Mouse (Mus musculus) frontal cortex, postnatal 36 days (tissue): ENCODE measurements at regions not wholly inside any gene's neighbourhood (a gene's known extent, or its start where the extent isn't known, plus 50 kb on each side); places are given as distances from the start of the nearest gene placed in this dataset.
"Not testable (repeated sequence)": the region's sequence is repeated elsewhere in the genome, so short reads cannot be mapped to it uniquely, and the experiment has no call there.

ENCODE experiments used
- DNase-seq, 2 experiments: peaks; one replicate each; pipeline ENCODE4 v3.0.0; 2022; ENCODE audit warnings: low spot score in 2 of 2

DNA sequence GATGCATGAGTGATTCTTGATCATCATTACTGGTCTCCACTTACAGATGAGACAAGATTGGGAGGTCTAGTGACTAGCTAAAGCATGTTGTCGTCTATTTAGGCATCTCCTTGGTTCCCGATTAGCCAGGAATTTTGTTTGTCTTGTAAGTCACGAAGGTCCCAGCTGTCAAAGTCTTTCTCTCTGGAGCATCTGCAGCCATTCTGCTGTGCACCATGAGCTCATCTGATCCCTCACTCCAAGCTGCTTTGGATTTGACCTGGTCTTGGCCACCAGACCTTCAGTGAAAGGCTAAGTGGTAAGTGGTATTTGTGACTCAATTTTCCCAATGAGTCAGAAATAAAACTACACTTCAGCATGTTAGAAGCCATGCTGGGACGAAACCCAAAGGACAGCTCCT lies 53.3 kb upstream of the Creb5 start:
- no peak for DNase-seq

DNA sequence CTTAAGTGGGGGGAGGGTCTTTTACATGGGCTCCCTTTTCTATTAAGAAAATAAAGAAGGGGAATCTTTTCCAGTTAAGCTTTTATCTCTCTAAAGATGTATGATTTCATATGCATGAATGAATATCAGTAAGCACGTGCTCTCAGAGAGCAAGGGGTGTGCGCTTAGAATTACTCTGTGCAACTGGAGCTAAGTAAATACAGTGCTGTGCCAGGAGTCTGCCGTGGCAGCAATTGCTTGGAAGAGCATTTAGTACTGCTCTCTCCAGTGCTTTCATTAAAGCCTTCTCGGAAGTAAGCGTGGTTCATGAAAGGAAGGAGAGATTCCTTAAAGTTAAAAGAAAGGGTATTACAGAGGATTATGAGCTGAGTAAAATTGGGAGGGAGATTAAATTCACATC lies 54.5 kb upstream of the Creb5 start:
- no peak for DNase-seq

DNA sequence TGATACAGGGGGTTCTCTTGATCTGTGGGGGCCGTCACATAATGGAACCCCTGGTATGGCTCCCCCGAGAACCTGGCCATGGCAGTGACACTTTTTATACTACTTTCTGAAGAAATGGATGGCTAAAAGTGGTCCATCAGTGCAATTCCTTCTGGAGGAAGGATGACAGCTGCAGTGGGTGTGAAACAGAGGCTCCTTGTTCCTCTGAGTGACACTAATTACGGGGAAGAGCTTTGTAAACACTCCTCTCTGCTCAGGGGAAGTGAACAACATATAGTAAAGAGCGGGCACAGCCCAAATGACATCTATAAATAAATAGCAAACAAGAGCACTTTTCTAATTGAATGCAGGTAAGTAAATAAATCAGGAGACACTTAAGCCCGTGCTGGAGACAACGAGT lies 57.7 kb upstream of the Creb5 start:
- DNase-seq, result no peak

DNA sequence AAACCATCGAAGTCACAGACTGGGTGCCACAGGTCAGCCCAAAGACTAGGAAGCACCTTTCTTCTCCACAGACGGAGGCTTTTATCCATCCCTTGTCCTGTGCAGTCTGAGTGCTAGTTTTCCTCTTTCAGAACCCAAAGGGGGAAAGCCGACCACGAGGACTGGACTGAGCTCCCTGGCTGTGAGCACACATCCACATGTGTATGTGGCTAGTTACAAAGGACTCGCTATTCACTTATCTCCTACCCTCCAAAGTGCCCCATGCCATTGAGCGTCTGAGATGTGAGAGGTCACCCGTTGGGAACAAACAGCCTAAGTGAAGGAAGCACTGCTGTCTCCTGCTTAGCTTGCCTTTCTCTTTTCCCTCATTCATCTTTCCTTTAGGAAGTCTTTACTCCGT lies 65.0 kb upstream of the Creb5 start:
- no peak for DNase-seq

DNA sequence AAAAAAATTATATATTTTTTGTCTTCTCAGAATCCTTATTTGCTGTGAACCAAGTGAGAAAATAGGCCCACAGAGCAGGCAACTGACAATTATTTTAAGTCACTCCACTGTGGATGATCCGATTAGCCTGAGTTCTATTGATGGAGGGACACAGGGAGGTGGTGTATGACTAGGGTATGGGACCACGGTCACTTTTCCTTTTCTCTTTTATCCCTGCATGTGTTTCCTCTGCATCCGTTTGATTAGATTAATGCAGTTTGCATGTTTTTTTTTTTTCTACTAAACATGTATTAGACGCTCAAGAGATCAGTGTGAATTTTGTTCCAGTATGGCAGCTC lies 65.4 kb upstream of the Creb5 start:
- DNase-seq, result no peak

DNA sequence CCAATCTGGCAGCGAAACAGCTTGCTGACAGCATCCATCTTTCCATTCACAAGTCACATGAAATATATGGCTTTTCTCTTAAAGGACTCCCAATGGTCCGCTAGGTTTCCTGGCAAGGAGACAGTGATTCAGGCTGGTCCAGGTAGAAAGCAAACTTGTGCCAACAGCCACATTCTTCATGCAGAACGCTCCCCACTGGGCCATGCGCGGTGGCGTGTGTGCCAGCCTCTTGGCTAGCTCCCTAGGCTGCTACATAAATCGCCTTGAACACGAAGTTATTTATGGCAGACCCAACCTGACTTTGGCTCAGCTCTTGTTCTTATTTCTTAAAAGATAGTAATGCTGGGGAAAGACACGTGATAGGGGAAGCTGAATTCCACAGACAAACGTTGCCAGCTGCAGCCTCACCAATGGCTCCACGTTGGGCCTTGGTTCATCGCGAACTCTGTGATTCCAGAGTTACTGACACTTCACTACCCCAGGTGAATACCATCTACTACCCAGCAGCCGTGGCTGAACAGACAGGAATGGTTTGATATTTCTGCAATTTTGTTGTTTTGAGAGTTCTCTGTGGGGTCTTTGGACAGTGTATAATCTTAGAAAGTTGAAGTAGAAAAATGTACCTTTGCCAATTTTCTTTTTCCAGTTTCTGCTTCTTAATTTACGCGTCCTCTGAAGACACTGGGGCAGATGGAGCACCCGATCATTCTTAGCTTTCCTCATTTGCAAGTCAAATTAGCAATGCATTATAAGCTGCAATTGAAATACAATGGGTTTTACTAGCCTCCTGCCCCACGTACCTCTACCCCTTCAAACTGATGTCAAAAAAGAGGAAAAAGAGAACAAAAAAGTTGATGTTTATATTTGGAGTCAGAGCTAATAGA lies 66.0 kb upstream of the Creb5 start:
- no peak for DNase-seq

DNA sequence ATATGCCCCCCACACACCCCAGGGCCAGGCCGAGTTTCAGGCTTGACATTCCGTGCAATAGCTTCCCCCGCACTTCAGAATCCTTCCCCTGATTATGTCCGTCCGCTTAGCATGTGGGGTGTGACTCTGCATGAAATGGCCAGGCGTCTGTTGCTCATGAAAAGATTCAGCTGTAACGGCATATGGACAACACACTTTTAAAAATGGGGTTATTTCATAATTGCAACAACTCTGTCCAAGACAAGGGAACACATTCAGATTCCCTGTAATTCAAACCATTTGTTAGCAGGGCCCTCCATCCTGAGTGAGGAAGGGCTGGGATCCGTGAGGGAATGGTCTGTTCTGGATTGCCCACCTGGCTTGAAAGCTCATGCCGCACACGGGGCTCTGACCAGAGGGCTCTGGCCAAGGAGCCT lies 68.2 kb upstream of the Creb5 start:
- DNase-seq, result no peak

DNA sequence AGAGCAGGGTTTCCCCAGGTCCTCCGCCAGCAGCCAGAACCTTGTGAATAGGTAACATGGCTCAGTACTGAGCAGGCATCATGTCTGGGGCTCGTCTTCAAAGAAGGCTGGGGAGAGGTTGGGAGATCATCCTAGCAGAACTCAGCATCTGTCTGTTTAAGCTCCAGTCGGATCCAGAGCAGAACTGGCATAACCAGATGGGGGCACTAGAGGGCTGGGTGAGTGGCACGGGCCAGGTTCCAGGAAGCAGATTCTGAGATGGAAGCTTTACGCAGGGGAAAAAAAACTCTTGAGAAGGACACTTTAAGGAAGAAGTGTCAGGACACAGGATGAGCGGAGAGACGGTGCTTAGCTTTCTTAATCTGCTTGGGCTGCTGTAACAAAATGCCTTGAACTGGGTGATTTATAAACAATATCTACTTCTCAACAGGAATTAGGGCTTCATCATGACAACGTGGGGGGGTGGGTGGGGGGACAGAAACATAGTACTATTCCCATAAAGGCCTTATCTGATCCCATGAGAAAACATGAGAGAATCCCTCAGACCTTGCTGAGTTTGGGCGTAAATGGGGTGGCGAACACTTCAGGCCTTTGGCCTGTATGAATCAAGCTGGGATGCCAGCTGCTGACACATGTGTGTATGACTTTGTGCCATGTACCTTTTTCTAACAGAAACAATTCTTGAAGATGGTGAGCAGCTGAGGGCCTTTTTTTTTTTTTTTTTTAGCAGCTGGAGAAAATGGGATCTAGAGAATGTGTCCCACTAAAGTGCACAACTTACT lies 69.6 kb upstream of the Creb5 start:
- DNase-seq, result peak; percentile 43 to 53

DNA sequence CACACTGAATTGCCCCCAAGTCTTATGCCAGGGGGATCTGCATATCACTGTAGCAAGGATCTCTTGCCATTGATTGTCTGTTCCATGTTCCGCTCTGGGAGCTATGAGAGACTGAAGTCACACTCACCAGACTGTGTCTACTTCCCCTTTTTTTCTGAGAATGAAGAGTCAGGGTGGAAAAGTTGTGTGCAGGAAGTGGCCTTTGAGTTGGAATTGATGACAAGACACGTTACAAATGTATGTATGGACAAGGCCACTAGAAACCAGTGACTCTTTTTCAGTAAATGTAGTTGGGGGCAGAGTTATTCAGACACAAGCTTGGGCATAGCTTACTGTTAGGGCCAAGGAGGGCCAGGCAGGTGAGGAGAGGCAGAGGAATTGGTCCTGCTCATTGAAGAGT lies 70.4 kb upstream of the Creb5 start:
- DNase-seq, result no peak

DNA sequence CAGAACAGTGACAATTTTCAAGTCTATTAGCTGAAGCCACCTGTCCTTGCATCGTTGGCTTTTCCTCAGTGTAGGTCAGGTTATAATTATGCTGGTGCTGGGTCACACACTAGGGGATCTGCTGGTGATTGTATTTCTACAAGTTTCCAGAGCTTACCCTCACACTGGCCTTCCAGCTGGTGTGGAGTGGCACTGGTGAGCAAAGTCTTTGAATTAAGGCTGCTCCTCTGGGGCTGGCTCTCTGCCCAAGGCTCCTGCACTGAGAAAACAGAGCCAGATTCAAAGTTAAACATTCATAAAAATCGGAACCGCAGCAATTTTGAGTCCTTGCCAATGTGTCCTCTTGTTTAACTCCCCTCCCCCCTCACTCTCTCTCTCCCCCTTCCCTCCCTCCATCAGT lies 75.7 kb upstream of the Creb5 start:
- DNase-seq, result no peak

DNA sequence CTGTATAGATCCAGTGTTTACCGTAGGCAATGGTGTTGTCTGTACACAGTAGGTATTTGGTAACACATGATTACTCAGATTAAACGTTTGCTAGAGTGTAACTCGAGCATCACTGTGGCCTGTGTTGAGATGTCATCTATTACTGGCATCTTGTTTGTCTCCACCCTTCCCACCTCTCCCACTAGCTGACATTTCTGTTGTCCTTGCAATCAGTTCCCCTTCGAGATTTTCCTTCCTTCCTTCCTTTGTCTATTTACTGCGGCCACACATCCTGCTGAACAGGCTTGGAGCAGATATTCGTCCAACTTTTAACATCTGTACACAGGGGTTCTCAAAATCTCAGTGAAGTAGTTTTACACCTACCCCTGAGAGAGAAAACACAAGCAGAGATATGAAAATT lies 77.7 kb upstream of the Creb5 start:
- no peak for DNase-seq

DNA sequence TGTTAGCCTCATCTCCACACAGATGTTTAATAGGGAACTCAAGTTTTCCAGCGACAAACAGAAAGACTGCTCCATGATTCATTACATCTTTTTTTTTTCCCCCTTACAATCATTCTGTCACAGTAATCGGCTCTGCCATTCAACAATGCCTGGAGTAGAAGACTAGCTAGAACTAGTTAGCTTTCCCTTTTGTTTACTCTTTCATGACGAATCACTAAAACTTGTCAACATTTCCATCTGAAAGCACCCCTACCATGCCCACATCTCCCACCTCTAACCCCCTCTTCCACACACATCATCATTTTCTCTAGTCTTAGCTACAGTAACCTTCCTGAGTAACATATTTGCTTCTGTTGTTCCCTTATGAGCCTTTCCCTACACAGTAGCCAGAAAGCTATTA lies 78.6 kb upstream of the Creb5 start:
- DNase-seq, result no peak

DNA sequence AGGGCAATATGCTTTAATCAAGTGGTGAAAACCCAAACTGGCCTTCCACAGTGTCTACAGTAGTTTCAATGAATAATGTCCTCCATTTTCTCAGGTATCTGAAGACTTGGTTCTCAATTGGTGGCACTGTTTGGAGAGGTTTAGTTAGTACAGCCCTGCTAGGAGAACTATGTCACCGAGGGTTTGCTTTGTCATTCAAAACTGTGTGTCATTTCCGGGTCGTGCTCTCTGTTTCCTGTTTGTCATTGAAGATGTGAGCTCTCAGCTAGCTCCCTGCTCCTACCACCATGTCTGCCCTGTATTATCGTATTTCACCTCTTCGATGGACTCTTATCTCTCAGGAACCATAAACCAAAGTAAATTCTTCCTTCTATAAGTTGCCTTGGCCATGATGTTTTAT lies 79.3 kb upstream of the Creb5 start:
- no peak for DNase-seq

DNA sequence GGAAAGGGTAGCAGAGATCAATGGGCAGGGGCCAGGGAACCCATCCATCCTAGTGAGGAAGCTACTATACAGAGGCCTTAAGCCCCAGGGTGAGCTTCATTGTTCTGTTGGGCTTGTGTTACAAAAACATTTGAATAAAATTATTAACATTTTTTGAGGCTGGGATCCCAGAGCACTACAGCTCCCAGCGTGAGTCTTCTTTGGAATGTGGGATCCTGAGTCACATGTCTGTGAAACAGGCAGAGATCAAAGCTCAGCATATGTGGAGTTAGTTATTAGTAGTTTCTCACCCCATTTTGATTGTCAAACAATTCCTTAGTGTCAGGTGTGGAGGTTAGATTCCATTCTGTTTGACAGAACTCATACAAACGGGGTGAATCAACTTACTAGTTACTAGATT lies 79.7 kb upstream of the Creb5 start:
- no peak for DNase-seq

DNA sequence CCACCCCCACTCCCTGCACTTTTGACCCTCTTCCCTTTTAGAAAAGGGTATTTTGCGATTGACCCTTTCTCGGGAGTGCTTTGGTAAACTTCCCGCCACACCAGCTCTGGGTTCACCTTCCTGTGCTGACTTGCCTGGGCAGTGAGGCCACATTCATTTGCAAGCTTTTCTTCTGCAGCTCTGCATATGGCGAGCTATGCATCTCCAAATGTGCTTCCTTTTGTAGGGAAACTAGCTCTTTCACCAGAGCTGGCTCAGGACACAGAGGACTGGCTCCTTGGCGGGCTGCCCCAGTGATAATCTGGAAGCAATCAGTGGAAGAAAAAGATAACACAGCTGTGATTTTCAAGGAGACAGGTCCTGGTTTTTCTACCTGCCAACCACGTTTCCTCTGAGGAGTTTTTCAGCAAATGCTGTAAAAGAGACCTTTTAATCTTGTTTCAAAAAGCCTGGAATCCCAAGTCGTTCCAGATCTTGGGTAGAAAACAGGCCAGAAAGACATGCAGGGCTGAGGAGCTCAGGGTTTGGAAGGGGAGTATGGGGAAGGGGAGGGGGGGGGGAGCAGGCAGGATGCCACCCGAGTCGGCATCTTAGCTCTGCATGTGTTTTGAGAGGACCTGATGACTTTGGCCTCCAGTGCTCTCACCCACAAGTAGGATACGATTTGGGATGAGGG lies 85.7 kb upstream of the Creb5 start:
- no peak for DNase-seq

DNA sequence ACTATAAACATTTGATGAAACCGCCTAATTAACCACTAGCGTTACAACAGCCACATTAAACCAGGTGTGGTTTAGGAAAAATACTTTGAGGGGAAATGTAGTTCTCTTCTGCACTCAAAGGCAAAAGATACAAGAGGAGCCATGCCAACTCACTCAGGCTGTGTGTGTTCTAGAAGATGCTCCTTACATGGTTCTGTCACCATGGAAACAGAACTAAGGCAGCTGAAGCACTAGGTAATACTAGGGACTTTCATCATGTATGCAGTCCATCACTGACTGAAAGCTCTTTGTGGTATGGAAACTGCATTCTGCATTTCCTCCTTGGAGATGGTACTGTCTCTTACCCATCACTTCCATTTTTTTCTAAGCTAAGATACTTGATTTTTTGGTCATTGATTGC lies 87.6 kb upstream of the Creb5 start:
- DNase-seq, result peak in 1 of 2 experiments; percentile 22

DNA sequence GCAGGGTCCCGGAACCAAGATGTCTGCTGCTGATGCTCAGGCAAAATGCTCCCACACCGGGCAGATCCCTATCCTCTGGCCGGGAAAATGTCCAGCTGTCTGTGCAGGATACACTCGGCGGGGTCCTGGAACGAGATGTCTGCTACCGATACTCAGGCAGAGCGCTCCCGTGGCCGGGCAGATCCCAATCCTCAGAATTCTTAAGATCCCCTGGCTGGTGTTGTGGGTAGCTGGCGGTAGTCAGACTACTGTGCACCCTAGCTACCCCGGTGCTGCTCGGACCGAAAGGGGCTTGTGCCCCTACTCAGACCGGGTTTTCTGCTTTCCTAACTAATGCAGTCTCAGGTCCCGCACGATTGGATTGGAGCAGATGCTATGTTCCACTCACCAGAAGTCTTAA lies 104.9 kb upstream of the Creb5 start:
- not testable (repeated sequence) for DNase-seq

DNA sequence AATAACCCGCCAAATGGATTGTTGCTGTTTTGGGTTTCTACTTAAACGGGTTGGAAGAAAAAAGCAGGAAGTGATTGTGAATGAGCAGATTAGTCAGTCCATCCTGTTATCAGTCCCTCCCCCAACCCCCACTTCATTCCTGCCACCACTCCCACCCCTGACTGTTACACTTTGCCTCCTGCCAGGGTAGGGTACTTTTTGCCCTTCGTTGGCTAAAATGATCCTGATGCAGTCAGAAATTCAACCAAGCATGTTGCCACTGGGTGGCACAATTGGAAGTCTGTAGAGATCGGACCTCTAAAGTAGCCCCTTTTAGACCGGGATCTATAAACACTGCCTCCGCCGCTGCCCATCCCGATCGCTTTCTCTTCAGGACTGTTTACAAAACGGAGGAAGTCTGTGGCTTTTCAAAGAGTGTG lies 96.0 kb upstream of the Jazf1 start:
- peak; percentile 6 to 30 for DNase-seq

DNA sequence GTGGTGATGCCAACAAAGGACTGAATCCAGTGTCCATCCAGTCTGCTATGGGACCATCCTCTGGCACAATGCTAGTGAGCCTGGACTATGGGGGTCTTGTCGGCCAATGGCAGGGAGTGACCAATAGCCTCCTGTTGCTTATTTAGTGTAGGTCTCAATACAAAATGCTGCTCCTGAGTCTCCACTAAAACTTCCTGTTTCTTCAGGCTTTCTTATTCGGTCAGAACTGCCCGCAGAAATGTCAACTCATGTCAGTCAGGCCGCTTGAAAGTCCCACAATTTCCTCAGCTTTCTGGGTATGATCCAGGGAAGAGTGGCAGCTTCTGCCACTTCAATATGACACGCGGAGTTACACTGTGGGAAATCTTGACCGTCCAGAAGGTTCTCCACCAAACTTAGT lies 94.7 kb upstream of the Jazf1 start:
- no peak for DNase-seq

DNA sequence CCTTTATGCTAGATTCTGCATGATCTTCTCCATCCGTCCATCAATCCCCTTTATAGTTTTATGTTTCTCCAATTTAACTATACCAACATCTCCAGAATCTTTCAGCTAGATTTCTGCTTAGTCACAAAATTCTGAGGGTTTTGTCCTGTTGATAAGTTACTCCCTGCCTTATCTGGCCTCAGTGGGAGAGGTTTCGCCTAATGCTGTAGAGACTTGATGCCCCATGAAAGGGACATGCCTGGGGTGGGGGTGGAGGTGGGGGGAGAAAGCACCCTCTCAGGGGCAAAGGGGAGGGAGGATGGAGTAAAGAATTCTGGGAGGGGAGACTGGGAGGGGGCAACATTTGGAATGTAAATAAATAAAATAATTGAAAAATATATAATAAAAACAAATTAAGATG lies 93.2 kb upstream of the Jazf1 start:
- DNase-seq, result no peak

DNA sequence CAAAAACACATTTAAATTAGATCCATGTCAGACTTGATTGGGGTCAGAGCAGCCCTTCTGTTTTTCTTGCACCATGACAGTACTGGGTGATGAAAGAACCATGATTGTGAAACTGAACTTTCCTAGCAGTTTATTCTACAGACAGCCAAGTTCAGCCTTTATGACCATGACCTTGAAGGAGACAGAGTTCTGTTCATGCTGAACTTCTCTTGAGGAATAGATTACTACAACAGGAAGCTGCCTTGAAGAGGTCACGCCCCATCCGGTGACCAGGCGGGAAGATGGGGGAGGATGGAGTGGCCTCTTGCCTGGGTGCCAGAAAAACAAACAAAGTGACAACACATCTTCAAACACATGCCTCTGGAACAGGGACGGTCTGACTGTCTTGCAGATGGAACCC lies 86.2 kb upstream of the Jazf1 start:
- DNase-seq, result no peak

DNA sequence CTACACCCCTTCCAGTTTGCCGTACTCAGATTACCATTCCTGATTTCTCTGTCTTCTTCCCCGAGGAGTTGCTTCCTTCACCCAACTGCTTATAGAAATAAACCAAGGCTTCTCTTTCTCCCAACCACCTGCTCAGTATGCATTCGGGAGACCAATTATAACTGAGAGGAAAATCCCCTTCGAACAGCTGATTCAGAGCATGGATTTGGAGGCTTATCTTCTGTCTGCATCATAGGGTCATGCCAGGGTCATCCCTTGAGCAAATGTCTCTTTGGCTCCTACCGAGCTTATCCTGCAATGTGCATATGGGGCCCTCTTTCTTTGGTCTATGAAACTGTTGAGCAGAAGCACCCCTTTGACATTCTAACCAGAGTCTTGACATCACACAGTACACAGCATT lies 79.0 kb upstream of the Jazf1 start:
- no peak for DNase-seq
